Mouse (Mus musculus) myocyte (in vitro differentiated cells): ENCODE data around the gene Itprid1.

Experiments
- CEBPB ChIP-seq: IDR thresholded peaks from 2 replicates; pipeline ENCODE4 v1.6.1; 2011; ENCODE audit warnings: mild to moderate bottlenecking, moderate library complexity; ENCODE audit not compliant: poor library complexity, insufficient read depth, severe bottlenecking
- E2F4 ChIP-seq: IDR thresholded peaks from one replicate; pipeline ENCODE4 v1.6.1; 2011; ENCODE audit warnings: mild to moderate bottlenecking, control low read depth, moderate library complexity; ENCODE audit not compliant: insufficient read depth
- MAX ChIP-seq: IDR thresholded peaks from one replicate; pipeline ENCODE4 v1.6.1; 2011; ENCODE audit warnings: low read depth, mild to moderate bottlenecking, control low read depth
- MYOD1 ChIP-seq, 3 experiments: IDR thresholded peaks; one replicate each; pipeline ENCODE4 v1.6.1; 2011; ENCODE audit warnings: control low read depth in 2 of 3, low read depth in 2 of 3, mild to moderate bottlenecking in 2 of 3, moderate library complexity in 1 of 3; ENCODE audit not compliant: insufficient read length in 2 of 3, control insufficient read depth in 1 of 3
- MYOG ChIP-seq, 3 experiments: IDR thresholded peaks; one replicate each; pipeline ENCODE4 v1.6.1; 2011; ENCODE audit warnings: control low read depth in 2 of 3, low read depth in 2 of 3, mild to moderate bottlenecking in 2 of 3; ENCODE audit not compliant: insufficient read length in 2 of 3, control insufficient read depth in 1 of 3, insufficient read depth in 1 of 3
- POLR2A ChIP-seq: IDR thresholded peaks from one replicate; pipeline ENCODE4 v1.6.1; 2011; ENCODE audit warnings: low read depth, mild to moderate bottlenecking, control low read depth, moderate library complexity; ENCODE audit not compliant: insufficient read length
- POLR2AphosphoS2 ChIP-seq: IDR thresholded peaks from one replicate; pipeline ENCODE4 v1.6.1; 2011; ENCODE audit warnings: low read depth, control low read depth; ENCODE audit not compliant: insufficient read length
- REST ChIP-seq: IDR thresholded peaks from one replicate; pipeline ENCODE4 v1.6.1; 2011; ENCODE audit warnings: mild to moderate bottlenecking, control low read depth, moderate library complexity; ENCODE audit not compliant: insufficient read depth, insufficient read length
- SRF ChIP-seq: IDR thresholded peaks from one replicate; pipeline ENCODE4 v1.6.1; 2011; ENCODE audit warnings: low read depth; ENCODE audit not compliant: control insufficient read depth, insufficient read length
- TCF12 ChIP-seq: IDR thresholded peaks from one replicate; pipeline ENCODE4 v1.6.1; 2011; ENCODE audit warnings: mild to moderate bottlenecking, control low read depth; ENCODE audit not compliant: poor library complexity, insufficient read depth, severe bottlenecking
- TCF3 ChIP-seq: IDR thresholded peaks from one replicate; pipeline ENCODE4 v1.6.1; 2011; ENCODE audit warnings: low read depth, control low read depth; ENCODE audit not compliant: insufficient read length
- USF1 ChIP-seq: IDR thresholded peaks from one replicate; pipeline ENCODE4 v1.6.1; 2011; ENCODE audit warnings: low read depth, mild to moderate bottlenecking, control low read depth, moderate library complexity

DNA sequence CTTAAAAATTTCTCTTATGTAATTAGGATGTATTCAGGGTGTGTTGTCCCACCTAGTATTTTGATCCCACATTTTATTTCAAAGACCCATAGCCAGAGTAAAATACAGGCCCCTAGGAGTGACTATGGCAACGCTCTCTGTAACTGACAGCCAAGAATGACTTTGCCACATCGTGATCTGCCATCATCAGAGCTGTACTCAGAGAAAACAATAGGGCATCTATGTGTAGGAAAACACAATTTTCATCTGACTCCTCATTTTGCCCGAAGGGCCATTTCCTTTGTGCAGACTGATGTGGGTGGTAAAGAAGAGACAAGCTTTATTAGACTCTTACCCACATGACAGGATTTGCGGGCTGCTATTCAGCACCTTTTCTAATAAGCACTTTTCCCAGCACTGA lies 172.0 kb downstream of the Itprid1 start:
- TF ChIP-seq REST (no peak), MYOG (IDR thresholded peaks at IDR 0.05; ENCODE audit: control insufficient read depth in 1 of 3, insufficient read depth in 1 of 3, insufficient read length in 2 of 3, low read depth in 2 of 3) (no peak), MAX (no peak), E2F4 (no peak), POLR2AphosphoS2 (no peak), POLR2A (no peak), USF1 (no peak), CEBPB (no peak), MYOD1 (IDR thresholded peaks at IDR 0.05; ENCODE audit: control insufficient read depth in 1 of 3, insufficient read length in 2 of 3, low read depth in 2 of 3) (no peak), TCF12 (no peak), TCF3 (no peak), SRF (no peak)
